Comparison of ENCODE assay signal across 9 mouse cellular contexts in the genomic region with DNA sequence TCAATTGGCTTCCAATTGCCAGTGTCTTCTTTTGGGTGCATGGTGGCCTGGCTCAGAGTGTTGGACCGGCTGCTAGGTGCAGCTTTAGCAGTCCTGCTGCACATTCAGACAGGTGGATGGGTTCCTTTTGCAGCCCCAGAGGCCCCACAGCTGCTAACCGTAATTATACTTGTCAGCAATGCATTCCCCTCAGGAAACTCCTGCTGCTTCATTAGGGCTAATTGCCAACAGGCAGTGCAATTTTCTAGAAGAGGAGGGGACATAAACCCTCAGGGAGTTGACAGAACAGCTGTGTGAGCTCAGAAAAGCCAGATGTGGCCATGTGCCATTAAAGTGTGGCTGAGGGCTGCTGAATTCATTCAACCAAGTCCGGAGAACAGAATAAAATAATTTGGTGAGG.
DNase-seq lines count a peak whose midpoint lies in the region; ATAC-seq lines count a peak whose summit lies in the region.
"Had no signal": no experiment of that assay in that cellular context is flagged by ENCODE, and none has a peak within 500 bp of the region (broad histone marks: within the 10 kb centered on the region; RNA-seq: fewer than 3 reads in every experiment).

No protein-coding gene starts in this region.

- no peak overlapping the region for H3K27ac ChIP-seq in embryonic facial prominence, embryonic 11.5 days (replicated peaks; ENCODE audit: low read depth, low read length)
- H3K27ac ChIP-seq in hindbrain, embryonic 13.5 days = no peak overlapping the region
- H3K27ac ChIP-seq: liver, embryonic 14.5 days had no signal

- no peaks in the 10 kb centered on the region for H3K27me3 ChIP-seq in embryonic facial prominence, embryonic 11.5 days (ENCODE audit: control insufficient read depth, insufficient read depth, low read length)
- H3K27me3 ChIP-seq in hindbrain, embryonic 13.5 days = no peaks in the 10 kb centered on the region

- no peak overlapping the region for H3K9ac ChIP-seq in embryonic facial prominence, embryonic 11.5 days (replicated peaks; ENCODE audit: low read length)
- H3K9ac ChIP-seq in hindbrain, embryonic 13.5 days = no peak overlapping the region
- H3K9ac ChIP-seq: liver, embryonic 14.5 days had no signal

- no peaks in the 10 kb centered on the region for H3K9me3 ChIP-seq in embryonic facial prominence, embryonic 11.5 days (replicated peaks; ENCODE audit: control insufficient read depth, low read length)
- H3K9me3 ChIP-seq in hindbrain, embryonic 13.5 days = no peaks in the 10 kb centered on the region

- H3K4me3 ChIP-seq in embryonic facial prominence, embryonic 11.5 days (ENCODE audit: low read depth, low read length) = no peak overlapping the region
- no peak overlapping the region for H3K4me3 ChIP-seq in hindbrain, embryonic 13.5 days

- no peak for ATAC-seq in embryonic facial prominence, embryonic 11.5 days (replicated peaks; ENCODE audit: insufficient number of reproducible peaks, low FRiP score, low TSS enrichment, low read depth)
- peak; percentile 63 for ATAC-seq in hindbrain, embryonic 13.5 days (ENCODE audit: low FRiP score)
- no peak for ATAC-seq in megakaryocyte, adult 5-6 weeks (ENCODE audit: poor library complexity, severe bottlenecking)

- 30% methylated on average over 3 of the region's 3 CpGs for WGBS in embryonic facial prominence, embryonic 11.5 days
- WGBS in hindbrain, embryonic 13.5 days = 42% methylated on average over 3 of the region's 3 CpGs

- H3K4me2 ChIP-seq in embryonic facial prominence, embryonic 11.5 days (ENCODE audit: low read depth, low read length) = no peak overlapping the region
- H3K4me2 ChIP-seq in hindbrain, embryonic 13.5 days = no peak overlapping the region

- H3K4me1 ChIP-seq in embryonic facial prominence, embryonic 11.5 days (ENCODE audit: control insufficient read depth, insufficient read depth, low read length) = no peaks in the 10 kb centered on the region
- no peaks in the 10 kb centered on the region for H3K4me1 ChIP-seq in hindbrain, embryonic 13.5 days (replicated peaks)

- H3K36me3 ChIP-seq in embryonic facial prominence, embryonic 11.5 days (replicated peaks; ENCODE audit: control insufficient read depth, insufficient read depth, low read depth, low read length) = no peaks in the 10 kb centered on the region
- no peaks in the 10 kb centered on the region for H3K36me3 ChIP-seq in hindbrain, embryonic 13.5 days

- peak; percentile 3 for DNase-seq in kidney, adult 11 months
- no peak for DNase-seq in kidney, adult 18-20 months
- DNase-seq in embryonic facial prominence, embryonic 11.5 days (ENCODE audit: low spot score) = peak; percentile 52
- peak; percentile 47 for DNase-seq in lung, postnatal 10 days
- no peak for DNase-seq in frontal cortex, postnatal 36 days (ENCODE audit: low spot score in 2 of 2)
- DNase-seq in layer of hippocampus, postnatal 10 days (ENCODE audit: low spot score in 2 of 2) = no peak

Comparison
In these comparisons a context has a peak if more than half of its experiments do, and no peak if none do; other contexts are left out.
1. DNase-seq: peak in kidney, adult 11 months (single experiment), embryonic facial prominence, embryonic 11.5 days (single experiment) and lung, postnatal 10 days (single experiment); none in kidney, adult 18-20 months (single experiment), frontal cortex, postnatal 36 days (0 of 2) and layer of hippocampus, postnatal 10 days (0 of 2).